Mouse (Mus musculus): Measurements from ENCODE around the gene Rnf38. TPM values are rescaled to one million over a fixed set of nuclear protein-coding genes. Genes with fewer than 3 reads are reported as not detected.

Gene Rnf38
- 20.3 and 22.1 TPM in 2 replicates for polyA plus RNA-seq (2015; fragmentation: Nextera tagmentation; extraction: Ambion mirVana)

DNA sequence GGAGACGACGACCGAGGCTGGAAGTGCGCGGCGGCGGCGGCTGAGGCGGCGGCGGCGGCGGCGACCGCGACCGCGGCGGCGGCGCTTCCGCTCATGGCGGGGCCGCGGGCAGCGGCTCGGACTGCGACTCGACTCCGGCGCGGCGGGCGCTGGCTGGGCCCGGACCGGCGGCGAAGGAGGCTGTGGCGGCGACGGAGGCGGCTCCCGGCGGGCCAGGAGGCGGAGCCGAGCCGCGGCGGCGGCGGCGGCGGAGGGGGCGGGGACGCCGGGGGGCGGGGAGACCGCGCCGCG is at the start of gene Rnf38:
Rnf38 (minus strand) TSS at position 77 of the 291 bp plus-strand sequence.
- Histone ChIP-seq H3K9ac (ENCODE audit: low read length) (peak within 1 kb of the TSS; percentile 89), H3K9me3 (ENCODE audit: control insufficient read depth, low read length) (no peaks in the 10 kb centered on the region), H3K36me3 (ENCODE audit: control insufficient read depth, insufficient read depth, low read length) (no peaks in the 10 kb centered on the region), H3K4me1 (replicated peaks; ENCODE audit: control insufficient read depth, insufficient read depth, low read length) (peaks cover 21% of the 10 kb centered on the region), H3K27ac (ENCODE audit: low read length) (peak within 1 kb of the TSS; percentile 86), H3K4me3 (ENCODE audit: low read length) (peak within 1 kb of the TSS; percentile 89), H3K27me3 (ENCODE audit: control insufficient read depth, insufficient read depth, low read depth, low read length) (no peaks in the 10 kb centered on the region), H3K4me2 (ENCODE audit: low read depth, low read length) (peak within 1 kb of the TSS; percentile 92)
- no peak for ATAC-seq (ENCODE audit: low read depth)
- 0% methylated on average over 2 of the region's 61 CpGs for WGBS

DNA sequence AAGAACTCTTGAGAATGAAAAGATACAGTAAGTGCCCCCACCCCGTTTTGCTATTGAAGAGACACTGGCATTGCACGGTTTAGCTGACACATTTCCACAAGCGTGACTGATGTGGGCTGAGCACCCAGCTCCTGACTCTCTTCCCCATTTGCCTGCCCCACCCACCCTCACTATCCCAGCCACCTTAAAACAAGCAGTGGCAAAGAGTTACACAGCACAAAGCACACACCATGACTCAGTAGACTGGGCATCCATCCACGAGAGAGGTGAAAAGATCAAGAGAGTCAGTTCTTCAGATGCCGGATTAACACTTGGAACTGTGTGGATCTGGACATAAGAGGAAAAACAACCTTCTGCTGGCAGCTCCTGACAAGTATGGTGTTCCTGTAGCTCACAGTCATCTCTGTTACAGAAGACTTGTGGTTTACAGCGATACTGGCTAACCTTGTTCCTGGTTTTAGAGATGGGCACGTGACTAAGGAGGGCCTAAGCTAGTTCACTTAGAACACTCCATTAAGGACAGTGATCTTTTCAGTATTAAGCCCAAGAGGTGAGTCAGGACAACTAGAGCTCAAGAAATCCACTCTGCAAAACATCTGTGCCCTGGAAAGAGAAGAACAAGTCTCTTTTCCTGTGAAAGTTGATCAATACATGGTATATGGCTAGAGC is 48.1 kb upstream of the Rnf38 start:
- no peak for ATAC-seq (ENCODE audit: low read depth)
- H3K4me1 ChIP-seq (replicated peaks; ENCODE audit: control insufficient read depth, insufficient read depth, low read length), result no peaks in the 10 kb centered on the region
- H3K4me3 ChIP-seq (ENCODE audit: low read length), result no peak overlapping the region
- no peak overlapping the region for H3K27ac ChIP-seq (ENCODE audit: low read length)
- H3K36me3 ChIP-seq (ENCODE audit: control insufficient read depth, insufficient read depth, low read length), result no peaks in the 10 kb centered on the region
- WGBS, result 66% methylated on average over 7 of the region's 7 CpGs
- H3K9me3 ChIP-seq (ENCODE audit: control insufficient read depth, low read length), result no peaks in the 10 kb centered on the region
- H3K4me2 ChIP-seq (ENCODE audit: low read depth, low read length), result no peak overlapping the region
- no peaks in the 10 kb centered on the region for H3K27me3 ChIP-seq (ENCODE audit: control insufficient read depth, insufficient read depth, low read depth, low read length)
- no peak overlapping the region for H3K9ac ChIP-seq (ENCODE audit: low read length)

DNA sequence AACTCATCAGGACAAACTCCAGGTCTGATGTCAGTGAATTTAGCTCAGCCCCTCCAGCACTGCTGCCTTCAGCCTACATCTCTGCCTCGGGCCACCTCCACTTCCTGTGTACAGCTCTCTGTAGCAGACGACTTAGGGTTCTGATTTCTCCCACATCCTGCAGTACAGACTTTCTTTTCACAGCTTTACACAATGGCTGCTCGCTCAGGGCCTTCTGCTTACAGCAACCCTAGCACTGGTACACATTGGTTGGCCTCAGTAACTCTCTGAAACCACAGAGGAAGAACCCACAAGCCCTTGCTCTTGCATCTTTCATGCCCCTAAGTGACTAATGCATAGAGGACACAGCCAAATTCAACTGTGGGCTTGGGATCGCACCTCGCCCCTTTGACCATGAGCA is 37.5 kb upstream of the Rnf38 start:
- H3K36me3 ChIP-seq (ENCODE audit: control insufficient read depth, insufficient read depth, low read length), result no peaks in the 10 kb centered on the region
- H3K4me1 ChIP-seq (replicated peaks; ENCODE audit: control insufficient read depth, insufficient read depth, low read length), result no peaks in the 10 kb centered on the region

DNA sequence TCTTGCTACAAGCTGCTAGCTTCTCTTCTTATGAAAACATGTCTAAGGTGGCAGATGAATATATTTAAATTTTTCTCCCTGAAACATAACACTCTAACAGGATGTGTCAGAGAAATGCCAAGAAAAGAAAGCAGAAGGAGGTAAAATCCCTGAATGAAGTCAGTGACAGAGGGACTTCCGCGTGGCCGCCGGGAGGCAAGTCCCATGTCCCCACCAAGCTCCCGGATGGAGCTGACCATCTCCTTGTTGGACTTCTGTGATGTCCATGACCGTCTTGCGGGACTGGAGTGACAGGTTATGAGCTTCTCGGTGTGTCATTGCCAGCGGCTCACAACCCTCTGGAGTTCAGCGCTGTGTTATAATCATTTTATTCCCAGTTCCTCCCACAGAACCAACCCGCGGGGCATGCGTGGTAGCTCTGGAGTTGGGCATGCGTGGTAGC is 35.8 kb upstream of the Rnf38 start:
- 89% methylated on average over 14 of the region's 14 CpGs for WGBS

More for the DNA sequence above, 37.5 kb upstream of the Rnf38 start:
- no peak overlapping the region for H3K27ac ChIP-seq (ENCODE audit: low read length)
- H3K4me2 ChIP-seq (ENCODE audit: low read depth, low read length), result no peak overlapping the region
- H3K4me3 ChIP-seq (ENCODE audit: low read length), result no peak overlapping the region
- no peaks in the 10 kb centered on the region for H3K9me3 ChIP-seq (ENCODE audit: control insufficient read depth, low read length)
- no peak for ATAC-seq (ENCODE audit: low read depth)
- H3K27me3 ChIP-seq (ENCODE audit: control insufficient read depth, insufficient read depth, low read depth, low read length), result no peaks in the 10 kb centered on the region
- WGBS, result 61% methylated on average over 5 of the region's 5 CpGs
- H3K9ac ChIP-seq (ENCODE audit: low read length), result no peak overlapping the region

DNA sequence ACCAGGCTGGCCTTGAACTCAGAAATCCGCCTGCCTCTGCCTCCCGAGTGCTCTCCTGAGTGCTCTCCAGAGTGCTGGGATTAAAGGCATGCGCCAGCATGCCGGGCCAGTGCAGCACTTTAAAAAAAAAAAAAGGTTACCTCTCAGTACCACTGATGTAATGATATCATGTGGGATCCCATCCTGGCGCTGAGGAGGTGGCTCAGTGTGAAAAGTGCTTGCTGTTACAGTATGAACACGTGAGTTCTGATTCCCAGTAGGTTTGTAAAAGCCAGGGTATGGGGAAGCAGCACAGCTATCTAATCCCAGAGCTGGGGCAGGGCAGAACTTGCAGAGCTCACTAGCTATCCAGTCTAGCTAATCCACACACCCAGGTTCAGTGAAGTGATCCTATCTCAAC is 33.8 kb upstream of the Rnf38 start:
- no peak overlapping the region for H3K4me2 ChIP-seq (ENCODE audit: low read depth, low read length)
- H3K27ac ChIP-seq (ENCODE audit: low read length), result no peak overlapping the region
- H3K9ac ChIP-seq (ENCODE audit: low read length), result no peak overlapping the region
- H3K36me3 ChIP-seq (ENCODE audit: control insufficient read depth, insufficient read depth, low read length), result no peaks in the 10 kb centered on the region
- 70% methylated on average over 6 of the region's 6 CpGs for WGBS
- no peak for ATAC-seq (ENCODE audit: low read depth)
- H3K4me1 ChIP-seq (replicated peaks; ENCODE audit: control insufficient read depth, insufficient read depth, low read length), result no peaks in the 10 kb centered on the region
- H3K9me3 ChIP-seq (ENCODE audit: control insufficient read depth, low read length), result no peaks in the 10 kb centered on the region
- no peak overlapping the region for H3K4me3 ChIP-seq (ENCODE audit: low read length)
- no peaks in the 10 kb centered on the region for H3K27me3 ChIP-seq (ENCODE audit: control insufficient read depth, insufficient read depth, low read depth, low read length)

More for the DNA sequence above, 35.8 kb upstream of the Rnf38 start:
- Histone ChIP-seq H3K27ac (ENCODE audit: low read length) (no peak overlapping the region), H3K9me3 (ENCODE audit: control insufficient read depth, low read length) (no peaks in the 10 kb centered on the region), H3K4me1 (replicated peaks; ENCODE audit: control insufficient read depth, insufficient read depth, low read length) (no peaks in the 10 kb centered on the region), H3K4me3 (ENCODE audit: low read length) (no peak overlapping the region), H3K4me2 (ENCODE audit: low read depth, low read length) (no peak overlapping the region), H3K27me3 (ENCODE audit: control insufficient read depth, insufficient read depth, low read depth, low read length) (no peaks in the 10 kb centered on the region), H3K36me3 (ENCODE audit: control insufficient read depth, insufficient read depth, low read length) (no peaks in the 10 kb centered on the region), H3K9ac (ENCODE audit: low read length) (no peak overlapping the region)
- no peak for ATAC-seq (ENCODE audit: low read depth)

DNA sequence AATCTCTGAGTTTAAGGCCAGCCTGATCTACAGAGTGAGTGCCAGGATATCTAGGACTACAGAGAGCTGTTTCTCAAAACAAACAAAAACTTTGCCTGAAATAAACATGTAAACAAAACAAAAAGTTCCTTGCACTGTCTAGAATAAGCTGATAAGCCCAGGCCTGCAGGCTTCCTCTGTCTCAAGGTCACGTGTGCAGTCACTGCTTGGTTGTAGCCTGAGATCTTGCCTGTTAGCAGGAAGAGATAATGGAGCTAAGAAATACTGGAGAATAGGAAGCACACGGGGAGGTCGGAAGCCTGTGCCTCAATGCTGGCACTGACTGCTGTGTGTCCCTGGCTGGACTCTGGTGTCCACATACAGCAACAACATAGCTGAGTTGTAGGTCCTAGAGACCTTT is 31.9 kb upstream of the Rnf38 start:
- no peak for ATAC-seq (ENCODE audit: low read depth)
- WGBS, result 71% methylated on average over 3 of the region's 3 CpGs
- no peak overlapping the region for H3K4me2 ChIP-seq (ENCODE audit: low read depth, low read length)
- H3K4me1 ChIP-seq (replicated peaks; ENCODE audit: control insufficient read depth, insufficient read depth, low read length), result no peaks in the 10 kb centered on the region
- no peak overlapping the region for H3K27ac ChIP-seq (ENCODE audit: low read length)
- H3K27me3 ChIP-seq (ENCODE audit: control insufficient read depth, insufficient read depth, low read depth, low read length), result no peaks in the 10 kb centered on the region
- no peak overlapping the region for H3K4me3 ChIP-seq (ENCODE audit: low read length)
- H3K9ac ChIP-seq (ENCODE audit: low read length), result no peak overlapping the region
- H3K36me3 ChIP-seq (ENCODE audit: control insufficient read depth, insufficient read depth, low read length), result no peaks in the 10 kb centered on the region
- no peaks in the 10 kb centered on the region for H3K9me3 ChIP-seq (ENCODE audit: control insufficient read depth, low read length)

DNA sequence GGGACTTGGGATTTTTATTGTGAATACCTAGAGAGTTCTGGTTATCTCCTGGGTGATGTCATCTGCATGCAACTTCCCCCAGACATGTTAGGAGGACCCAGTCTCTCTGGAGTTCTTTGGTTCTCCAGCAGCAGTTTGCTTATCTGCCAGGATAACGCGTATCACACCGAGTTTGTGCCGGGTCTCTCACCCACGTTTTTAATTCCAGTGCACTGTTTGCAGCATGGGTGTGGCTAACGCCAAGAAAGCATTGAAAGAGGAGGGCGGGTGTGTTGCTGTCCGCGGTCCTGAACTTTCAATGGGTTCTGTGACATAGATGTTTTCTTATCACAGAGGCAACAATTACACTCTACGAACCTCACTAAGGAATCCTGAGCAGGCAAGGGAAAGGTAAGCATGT is 26.7 kb upstream of the Rnf38 start:
- Histone ChIP-seq H3K4me3 (ENCODE audit: low read length) (no peak overlapping the region), H3K27ac (ENCODE audit: low read length) (no peak overlapping the region), H3K4me2 (ENCODE audit: low read depth, low read length) (no peak overlapping the region), H3K27me3 (ENCODE audit: control insufficient read depth, insufficient read depth, low read depth, low read length) (no peaks in the 10 kb centered on the region), H3K36me3 (ENCODE audit: control insufficient read depth, insufficient read depth, low read length) (no peaks in the 10 kb centered on the region), H3K9ac (ENCODE audit: low read length) (no peak overlapping the region), H3K9me3 (ENCODE audit: control insufficient read depth, low read length) (no peaks in the 10 kb centered on the region), H3K4me1 (replicated peaks; ENCODE audit: control insufficient read depth, insufficient read depth, low read length) (no peaks in the 10 kb centered on the region)
- WGBS, result 1% methylated on average over 10 of the region's 10 CpGs
- peak; percentile 34; the same call in 1 of the 2 replicates for ATAC-seq (ENCODE audit: low read depth)

DNA sequence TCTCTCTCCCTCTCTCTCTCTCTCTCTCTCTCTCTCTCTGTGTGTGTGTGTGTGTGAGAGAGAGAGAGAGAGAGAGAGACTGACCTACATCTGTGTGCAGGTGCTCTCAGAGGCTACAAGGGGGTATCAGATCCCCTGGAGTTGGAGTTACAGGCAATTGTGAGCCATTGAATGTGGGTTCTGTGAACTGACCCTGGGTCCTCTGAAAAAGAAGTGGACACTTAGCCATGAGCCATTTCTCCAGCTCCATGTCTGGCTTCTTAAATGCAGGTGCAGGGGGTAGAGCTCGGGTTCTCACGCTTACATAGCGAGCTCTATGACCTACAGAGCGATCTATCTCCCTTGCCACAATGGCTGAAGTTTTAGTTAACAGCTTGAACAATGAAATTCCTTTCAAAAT is 25.5 kb upstream of the Rnf38 start:
- Histone ChIP-seq H3K36me3 (ENCODE audit: control insufficient read depth, insufficient read depth, low read length) (no peaks in the 10 kb centered on the region), H3K27me3 (ENCODE audit: control insufficient read depth, insufficient read depth, low read depth, low read length) (no peaks in the 10 kb centered on the region), H3K9ac (ENCODE audit: low read length) (no peak overlapping the region), H3K4me2 (ENCODE audit: low read depth, low read length) (no peak overlapping the region), H3K9me3 (ENCODE audit: control insufficient read depth, low read length) (no peaks in the 10 kb centered on the region), H3K4me3 (ENCODE audit: low read length) (no peak overlapping the region), H3K27ac (ENCODE audit: low read length) (no peak overlapping the region), H3K4me1 (replicated peaks; ENCODE audit: control insufficient read depth, insufficient read depth, low read length) (no peaks in the 10 kb centered on the region)
- ATAC-seq (ENCODE audit: low read depth), result no peak
- 70% methylated on average over 4 of the region's 4 CpGs for WGBS

DNA sequence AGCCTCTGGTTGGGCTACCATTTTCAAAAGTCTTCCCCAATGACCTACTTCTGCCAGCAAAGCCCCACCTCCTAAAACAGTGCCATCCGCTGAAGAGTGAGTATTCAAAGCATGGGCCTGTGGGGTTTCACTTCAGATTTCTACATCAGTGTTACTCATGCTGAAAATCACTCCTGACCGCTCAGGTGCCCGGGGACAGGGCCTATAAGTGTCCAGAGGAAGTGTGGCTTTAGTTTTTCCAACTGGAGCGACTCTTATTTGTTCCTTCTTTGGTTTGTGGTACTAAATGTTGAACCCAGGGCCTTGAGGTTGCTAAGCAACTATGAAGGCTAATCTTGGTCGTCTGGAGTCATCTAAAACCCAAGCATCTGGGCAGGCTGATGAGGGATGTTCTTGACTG is 21.0 kb upstream of the Rnf38 start:
- Histone ChIP-seq H3K4me3 (ENCODE audit: low read length) (no peak overlapping the region), H3K4me2 (ENCODE audit: low read depth, low read length) (no peak overlapping the region), H3K9ac (ENCODE audit: low read length) (no peak overlapping the region), H3K9me3 (ENCODE audit: control insufficient read depth, low read length) (no peaks in the 10 kb centered on the region), H3K36me3 (ENCODE audit: control insufficient read depth, insufficient read depth, low read length) (no peaks in the 10 kb centered on the region), H3K27ac (ENCODE audit: low read length) (no peak overlapping the region), H3K4me1 (replicated peaks; ENCODE audit: control insufficient read depth, insufficient read depth, low read length) (peaks cover 2% of the 10 kb centered on the region; the same call in 1 of the 2 replicates), H3K27me3 (ENCODE audit: control insufficient read depth, insufficient read depth, low read depth, low read length) (no peaks in the 10 kb centered on the region)
- WGBS, result 70% methylated on average over 5 of the region's 5 CpGs
- no peak for ATAC-seq (ENCODE audit: low read depth)
